Mouse (Mus musculus) forebrain, postnatal 0 days (tissue): ENCODE data around the gene Mlh3. TPM values are rescaled to one million over a fixed set of nuclear protein-coding genes. Genes with fewer than 3 reads are reported as not detected.
A peak's percentile ranks its signal among the peaks of the same experiment; 100 is the strongest.

Experiments used
- ATAC-seq: fragments of 200-750 bp; cut with Nextera tagmentation; 2 replicates; pipeline ENCODE4 v1.8.0; 2017; ENCODE audit warnings: mild to moderate bottlenecking, moderate library complexity
- DNase-seq: peaks from one replicate; pipeline ENCODE4 v3.0.0-alpha.2; 2015
- H3K27ac ChIP-seq: fragments of 300-500 bp; sonication (generic); 2 replicates; pipeline ENCODE4 v1.5.1; 2014; ENCODE audit warnings: low read depth, mild to moderate bottlenecking, antibody characterized with exemption, low read length, moderate library complexity, mixed read lengths
- H3K27me3 ChIP-seq: fragments of 300-500 bp; sonication (generic); 2 replicates; pipeline ENCODE4 v1.6.1; 2014; ENCODE audit warnings: mild to moderate bottlenecking, low read length, mixed read lengths; ENCODE audit not compliant: insufficient read depth
- H3K36me3 ChIP-seq: fragments of 300-500 bp; sonication (generic); 2 replicates; pipeline ENCODE4 v1.6.1; 2014; ENCODE audit warnings: mild to moderate bottlenecking, moderate library complexity; ENCODE audit not compliant: insufficient read depth
- H3K4me1 ChIP-seq: fragments of 300-500 bp; sonication (generic); 2 replicates; pipeline ENCODE4 v1.6.1; 2014; ENCODE audit warnings: antibody characterized with exemption; ENCODE audit not compliant: insufficient read depth
- H3K4me2 ChIP-seq: fragments of 300-500 bp; sonication (generic); 2 replicates; pipeline ENCODE4 v1.6.1; 2014; ENCODE audit warnings: low read depth, mild to moderate bottlenecking, moderate library complexity
- H3K4me3 ChIP-seq: fragments of 300-500 bp; sonication (generic); 2 replicates; pipeline ENCODE4 v1.5.1; 2014; ENCODE audit warnings: low read depth, low read length, mixed read lengths
- H3K9ac ChIP-seq: fragments of 300-500 bp; sonication (generic); 2 replicates; pipeline ENCODE4 v1.6.1; 2014; ENCODE audit warnings: mild to moderate bottlenecking
- H3K9me3 ChIP-seq: fragments of 300-500 bp; sonication (generic); 2 replicates; pipeline ENCODE4 v1.6.1; 2016; ENCODE audit warnings: low read length
- CTCF ChIP-seq: sonication (generic); IDR thresholded peaks from 2 replicates; pipeline ENCODE4 v1.5.1; 2016; ENCODE audit warnings: antibody characterized with exemption, control low read depth, low read depth
- WGBS: fragments of 180-500 bp; shearing (Covaris S2); extraction: QIAGEN DNeasy Blood & Tissue Kit; methylation state at CpG from one replicate; pipeline ENCODE4 v1.1.7; 2014; 5-methylcytosine and 5-hydroxymethylcytosine counted together
- polyA plus RNA-seq: library from polyadenylated mRNA; unstranded; fragments of >200 nt; fragmentation: Nextera tagmentation; extraction: Ambion mirVana; gene quantifications from 2 replicates; pipeline ENCODE4 v1.2.1, GENCODE M21; 2015
- total RNA-seq: library from RNA; depleted of rRNA; stranded (reverse); fragments of >200 nt; gene quantifications from 2 replicates; pipeline ENCODE4 v1.2.3, GENCODE M21; 2014

Mlh3 gene
- total and polyA plus RNA-seq, 2 experiments from 2014 or later = 5.8 to 10.5 TPM

DNA sequence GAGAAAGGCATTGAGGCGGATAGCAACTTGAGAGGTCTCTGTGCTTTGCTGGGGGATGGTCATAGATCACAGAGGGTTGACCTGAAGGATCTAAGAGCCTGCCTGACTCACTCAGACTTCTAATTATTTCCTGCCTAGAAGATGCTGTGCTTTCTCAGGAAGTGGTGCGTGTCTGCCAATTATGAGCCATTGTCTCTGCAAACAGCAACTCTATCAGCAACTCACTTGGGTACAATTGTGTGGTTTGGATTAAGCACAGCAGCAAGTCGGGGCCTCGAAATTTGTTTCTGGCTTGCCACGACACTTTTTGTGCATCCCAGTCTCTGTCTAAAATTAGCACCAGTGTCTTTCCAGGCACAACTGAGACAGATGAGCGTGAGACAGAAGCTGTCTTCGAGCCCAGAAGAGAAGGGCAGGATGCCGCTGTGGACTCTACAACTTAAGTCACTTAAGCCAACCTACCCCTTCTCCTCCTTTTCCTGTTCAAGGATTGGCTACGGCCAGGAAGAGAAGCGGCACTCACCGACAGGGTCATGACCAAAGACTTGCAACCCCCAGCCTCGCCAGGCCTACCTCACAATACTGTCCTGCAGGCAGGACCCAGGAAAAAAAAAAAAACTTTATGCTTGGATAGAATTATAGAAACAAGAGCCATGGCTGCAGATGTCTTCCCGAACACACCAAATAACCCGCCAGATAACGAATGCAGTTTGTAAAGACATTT is 42.4 kb downstream of the Mlh3 start:
- no peaks in the 10 kb centered on the region for H3K4me1 ChIP-seq
- H3K27ac ChIP-seq = no peak overlapping the region; the same call in 1 of the 2 replicates
- no peak overlapping the region for H3K4me3 ChIP-seq
- H3K4me2 ChIP-seq = no peak overlapping the region
- 53% methylated on average over 15 of the region's 15 CpGs for WGBS
- H3K9me3 ChIP-seq = no peaks in the 10 kb centered on the region
- TF ChIP-seq CTCF = no peak
- DNase-seq (no peak), ATAC-seq (no peak)
- peaks cover 42% of the 10 kb centered on the region for H3K36me3 ChIP-seq
- H3K9ac ChIP-seq = no peak overlapping the region
- H3K27me3 ChIP-seq = no peaks in the 10 kb centered on the region

DNA sequence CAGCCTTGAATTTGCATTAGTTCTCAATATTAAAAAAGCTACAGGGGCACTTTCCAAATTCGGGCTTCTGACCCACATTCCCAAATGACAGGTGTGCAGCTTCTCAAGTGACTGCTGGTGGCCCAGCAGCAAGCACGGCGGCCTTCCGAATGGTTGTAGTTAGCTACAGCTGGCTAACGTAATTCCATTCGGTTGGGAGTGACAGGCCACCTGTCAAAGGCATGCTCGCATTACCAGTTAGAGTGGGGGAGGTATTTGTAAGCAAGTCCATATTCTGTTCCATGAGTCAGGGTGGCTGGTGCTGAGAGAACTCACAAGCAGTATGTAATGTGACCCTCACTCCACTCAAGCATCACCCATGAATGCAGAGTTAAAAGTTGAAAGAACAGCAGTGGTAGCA is 43.2 kb downstream of the Mlh3 start:
- H3K9ac ChIP-seq = no peak overlapping the region
- peaks cover 50% of the 10 kb centered on the region for H3K36me3 ChIP-seq
- H3K27ac ChIP-seq = no peak overlapping the region
- no peaks in the 10 kb centered on the region for H3K4me1 ChIP-seq
- DNase-seq = no peak
- TF ChIP-seq CTCF = no peak
- H3K4me3 ChIP-seq = no peak overlapping the region
- WGBS = 68% methylated on average over 7 of the region's 7 CpGs
- H3K9me3 ChIP-seq = no peaks in the 10 kb centered on the region
- no peak for ATAC-seq
- no peak overlapping the region for H3K4me2 ChIP-seq
- no peaks in the 10 kb centered on the region for H3K27me3 ChIP-seq

DNA sequence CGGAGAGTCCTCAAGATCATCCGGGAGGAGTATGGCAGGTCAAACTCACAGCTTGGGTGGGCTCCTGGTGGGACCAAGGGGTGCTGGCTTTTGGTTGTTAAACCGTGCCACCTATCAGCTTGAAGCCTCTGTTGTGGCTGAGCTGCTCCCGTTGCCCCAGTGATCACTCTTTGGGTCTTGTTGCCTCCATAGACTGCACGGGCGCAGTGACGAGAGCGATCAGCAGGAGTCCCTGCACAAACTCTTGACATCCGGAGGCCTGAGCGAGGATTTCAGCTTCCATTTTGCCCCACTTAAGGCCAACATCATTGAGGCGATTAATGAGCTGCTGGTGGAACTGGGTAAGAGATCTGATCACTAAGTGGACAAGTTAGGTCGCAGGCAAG is 50.5 kb downstream of the Mlh3 start:
- H3K4me3 ChIP-seq = peak overlapping the region; percentile 81
- no peak for ATAC-seq
- H3K9me3 ChIP-seq = no peaks in the 10 kb centered on the region
- H3K36me3 ChIP-seq = peaks cover 33% of the 10 kb centered on the region
- TF ChIP-seq CTCF = no peak
- H3K27ac ChIP-seq = peak overlapping the region; percentile 71
- WGBS = 3% methylated on average over 12 of the region's 12 CpGs
- peak overlapping the region; percentile 85 for H3K4me2 ChIP-seq
- peak overlapping the region; percentile 61 for H3K9ac ChIP-seq
- no peaks in the 10 kb centered on the region for H3K27me3 ChIP-seq
- peak; percentile 9 for DNase-seq
- peaks cover 10% of the 10 kb centered on the region for H3K4me1 ChIP-seq

DNA sequence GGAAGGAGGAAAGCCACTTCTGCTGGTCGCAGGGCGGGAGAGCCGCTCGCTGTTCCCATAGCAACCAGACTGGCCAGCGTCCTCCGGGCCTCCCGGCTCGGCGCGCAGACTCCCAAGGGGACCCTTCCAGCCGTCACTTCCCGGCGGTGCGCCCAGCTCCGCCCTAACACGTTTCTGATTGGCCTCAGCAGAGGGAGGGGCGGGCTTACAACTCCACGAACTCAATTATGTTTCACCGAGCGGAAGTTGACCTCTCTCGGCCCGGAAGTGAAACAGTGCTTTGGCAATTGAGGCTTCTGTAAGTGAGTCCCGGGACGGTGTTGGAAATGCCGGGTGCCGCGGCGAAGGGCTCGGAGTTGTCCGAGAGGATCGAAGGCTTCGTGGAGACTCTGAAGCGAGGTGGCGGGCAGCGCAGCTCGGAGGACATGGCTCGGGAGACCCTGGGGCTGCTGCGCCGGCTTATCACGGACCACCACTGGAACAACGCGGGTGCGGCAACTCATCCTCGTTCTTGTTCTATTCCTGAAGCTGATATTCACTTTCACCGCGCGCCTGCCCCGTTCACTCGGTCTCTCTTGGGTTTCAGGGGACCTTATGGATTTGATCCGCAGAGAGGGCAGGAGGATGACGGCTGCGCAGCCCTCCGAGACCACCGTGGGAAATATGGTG is 51.0 kb downstream of the Mlh3 start, which contains the start of gene Eif2b2:
Gene Eif2b2, plus strand, starts transcription at position 246 of the 669 bp plus-strand sequence.
- DNase-seq (peak; percentile 99), ATAC-seq (peak; percentile 100)
- Histone ChIP-seq H3K27me3 (no peaks in the 10 kb centered on the region), H3K9me3 (no peaks in the 10 kb centered on the region), H3K4me1 (peaks cover 10% of the 10 kb centered on the region), H3K4me3 (peak within 1 kb of the TSS; percentile 81), H3K36me3 (peaks cover 29% of the 10 kb centered on the region), H3K9ac (peak within 1 kb of the TSS; percentile 61), H3K27ac (peak within 1 kb of the TSS; percentile 74), H3K4me2 (peak within 1 kb of the TSS; percentile 85)
- no peak for TF ChIP-seq CTCF
- under 1% methylated on average over 54 of the region's 54 CpGs for WGBS

DNA sequence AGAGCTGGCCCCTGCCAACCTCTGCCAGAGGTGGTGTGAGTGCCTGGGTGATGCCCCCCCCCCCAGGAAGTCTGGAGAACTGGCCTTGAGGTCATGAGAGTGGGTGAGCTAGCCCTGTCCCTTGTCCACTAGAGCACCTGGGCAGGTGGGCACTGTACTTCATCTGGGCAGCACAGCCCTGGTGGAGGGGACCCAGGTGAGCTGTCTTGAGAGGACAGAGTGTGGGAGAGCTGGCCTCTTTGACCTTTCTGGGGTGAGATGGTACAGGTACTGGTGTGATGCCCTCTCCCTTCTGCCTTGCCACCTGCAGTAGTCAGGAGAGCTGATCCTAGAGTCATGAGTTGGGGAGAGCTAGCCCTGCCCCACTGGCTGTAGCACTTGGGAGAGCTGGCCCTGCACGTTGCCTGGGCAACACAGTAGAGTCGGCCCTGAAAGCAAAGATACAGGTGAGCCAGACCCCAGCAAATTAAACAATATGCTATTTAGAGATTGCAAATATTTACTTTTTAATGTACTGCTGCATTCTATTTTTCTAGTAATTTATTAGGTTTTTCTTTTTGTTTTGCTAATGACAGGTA is 52.6 kb downstream of the Mlh3 start:
- peaks cover 14% of the 10 kb centered on the region for H3K36me3 ChIP-seq
- TF ChIP-seq CTCF = no peak
- no peaks in the 10 kb centered on the region for H3K27me3 ChIP-seq
- H3K9ac ChIP-seq = no peak overlapping the region
- no peaks in the 10 kb centered on the region for H3K9me3 ChIP-seq
- ATAC-seq = no peak
- no peak for DNase-seq
- no peak overlapping the region for H3K4me2 ChIP-seq
- H3K27ac ChIP-seq = no peak overlapping the region
- H3K4me3 ChIP-seq = no peak overlapping the region
- WGBS = 71% methylated on average over 2 of the region's 2 CpGs
- peaks cover 10% of the 10 kb centered on the region for H3K4me1 ChIP-seq

DNA sequence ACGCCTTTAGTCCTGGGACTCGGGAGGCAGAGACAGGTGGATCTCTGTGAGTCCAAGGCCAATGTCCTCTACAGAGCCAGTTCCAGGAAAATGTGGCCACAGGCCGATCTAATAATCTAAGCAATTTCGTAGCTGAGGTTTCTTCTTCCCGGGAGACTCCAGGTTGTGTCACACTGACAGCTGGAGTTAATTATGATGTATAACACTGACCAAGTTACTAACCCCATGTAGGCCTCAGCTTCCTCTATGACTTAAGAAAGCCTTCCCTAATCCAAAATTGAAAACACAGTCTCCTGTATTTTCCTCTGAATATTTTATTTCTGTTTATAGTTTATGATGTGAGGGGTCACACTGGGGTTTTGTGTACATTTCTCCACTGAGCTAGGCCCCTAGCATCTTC is 55.4 kb downstream of the Mlh3 start:
- Histone ChIP-seq H3K36me3 (no peaks in the 10 kb centered on the region), H3K9me3 (no peaks in the 10 kb centered on the region), H3K9ac (no peak overlapping the region), H3K27me3 (no peaks in the 10 kb centered on the region), H3K4me2 (no peak overlapping the region), H3K4me1 (peaks cover 2% of the 10 kb centered on the region), H3K27ac (no peak overlapping the region), H3K4me3 (no peak overlapping the region)
- WGBS = 92% methylated on average over 5 of the region's 5 CpGs
- DNase-seq (no peak), ATAC-seq (no peak)
- no peak for TF ChIP-seq CTCF

DNA sequence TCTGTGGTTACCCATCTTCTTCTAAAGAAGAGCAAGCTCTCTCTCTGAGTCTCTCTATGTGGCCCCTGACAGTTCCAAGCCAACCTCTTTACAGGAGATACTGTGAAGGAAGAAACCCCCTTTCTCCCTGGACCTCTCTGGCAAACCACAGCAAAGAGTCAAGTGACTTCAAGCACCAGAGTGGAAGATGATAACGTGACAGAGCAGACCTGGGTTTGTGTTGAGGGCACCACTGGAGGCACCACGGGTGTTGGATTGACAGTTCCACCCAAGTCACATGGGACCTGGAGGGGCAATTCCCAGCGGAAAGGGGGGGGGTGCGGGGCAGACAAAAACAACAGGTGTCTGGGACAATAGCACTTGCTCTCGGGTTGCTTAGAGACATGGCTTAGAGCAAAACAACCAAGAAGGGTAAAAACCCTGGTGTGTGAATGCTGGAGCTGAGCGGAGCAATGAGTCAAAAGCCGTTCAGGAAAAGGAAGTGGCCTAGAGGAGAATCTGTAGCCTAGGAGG is 61.7 kb downstream of the Mlh3 start:
- H3K36me3 ChIP-seq = no peaks in the 10 kb centered on the region
- H3K4me1 ChIP-seq = no peaks in the 10 kb centered on the region
- no peak overlapping the region for H3K9ac ChIP-seq
- 29% methylated on average over 7 of the region's 7 CpGs for WGBS
- TF ChIP-seq CTCF = no peak
- ATAC-seq (no peak), DNase-seq (no peak)
- no peak overlapping the region for H3K4me2 ChIP-seq
- H3K27me3 ChIP-seq = no peaks in the 10 kb centered on the region
- H3K27ac ChIP-seq = no peak overlapping the region
- no peaks in the 10 kb centered on the region for H3K9me3 ChIP-seq
- no peak overlapping the region for H3K4me3 ChIP-seq
